Mouse (Mus musculus) right cerebral cortex, adult 18-20 months (tissue): ENCODE results near the gene Scgb1b11.
"Not testable (repeated sequence)": the region's sequence is repeated elsewhere in the genome, so short reads cannot be mapped to it uniquely, and the experiment has no call there.

Experiments used
- DNase-seq: peaks from one replicate; pipeline ENCODE4 v3.0.0; 2022; ENCODE audit warnings: mixed read lengths

The Scgb1b11 gene

GRCm38 (mm10) chr7:32222540-32222939 lies at the start of gene Scgb1b11:
Scgb1b11 (plus strand) TSS chr7:32222840.
- DNase-seq = not testable (repeated sequence)

- not testable (repeated sequence) for DNase-seq
Observed at GRCm38 (mm10) chr7:32211045-32211444, 11.6 kb upstream of the Scgb1b11 start, which contains the start of gene Scgb2b11. Scgb2b11 (minus strand) TSS chr7:32211145.
